Mouse (Mus musculus) embryo, embryonic 10.5 days (tissue): ENCODE data around the gene Bloc1s2.
A peak's percentile ranks its signal among the peaks of the same experiment; 100 is the strongest.

Source experiments
- DNase-seq: peaks from one replicate; pipeline ENCODE4 v3.0.0-alpha.2; 2015; ENCODE audit warnings: low spot score

Gene Bloc1s2

GRCm38 (mm10) chr19:44145702-44146567 is at the start of gene Bloc1s2:
Gene Bloc1s2 (minus strand): TSS chr19:44146446.
- peak; percentile 85 for DNase-seq

- peak; percentile 83 for DNase-seq
Observed at GRCm38 (mm10) chr19:44195138-44195537, 48.9 kb upstream of the Bloc1s2 start.

- no peak for DNase-seq
Observed at GRCm38 (mm10) chr19:44193906-44194305, 47.7 kb upstream of the Bloc1s2 start.

GRCm38 (mm10) chr19:44192342-44192741 is 46.1 kb upstream of the Bloc1s2 start, which contains the start of gene Pkd2l1:
Gene Pkd2l1 (minus strand): TSS chr19:44192442.
- no peak for DNase-seq

GRCm38 (mm10) chr19:44189056-44189455 is 42.8 kb upstream of the Bloc1s2 start:
- DNase-seq = no peak

GRCm38 (mm10) chr19:44183968-44184367 is 37.7 kb upstream of the Bloc1s2 start:
- DNase-seq = no peak

GRCm38 (mm10) chr19:44180502-44180901 is 34.3 kb upstream of the Bloc1s2 start:
- no peak for DNase-seq

- no peak for DNase-seq
Observed at GRCm38 (mm10) chr19:44176741-44177140, 30.5 kb upstream of the Bloc1s2 start.

- DNase-seq = no peak
Observed at GRCm38 (mm10) chr19:44174835-44175234, 28.6 kb upstream of the Bloc1s2 start.

- DNase-seq = peak; percentile 54
Observed at GRCm38 (mm10) chr19:44161515-44161914, 15.3 kb upstream of the Bloc1s2 start.

GRCm38 (mm10) chr19:44159386-44159785 is 13.1 kb upstream of the Bloc1s2 start:
- no peak for DNase-seq

- DNase-seq = no peak
Observed at GRCm38 (mm10) chr19:44157005-44157404, 10.8 kb upstream of the Bloc1s2 start.

GRCm38 (mm10) chr19:44153781-44154180 is 7.5 kb upstream of the Bloc1s2 start:
- DNase-seq = no peak

- DNase-seq = no peak
Observed at GRCm38 (mm10) chr19:44148991-44149390, 2.7 kb upstream of the Bloc1s2 start.

- DNase-seq = peak; percentile 19
Observed at GRCm38 (mm10) chr19:44148345-44148744, 2.1 kb upstream of the Bloc1s2 start.

GRCm38 (mm10) chr19:44146951-44147350 is 705 bp upstream of the Bloc1s2 start:
- no peak for DNase-seq

GRCm38 (mm10) chr19:44146568-44146879 is 278 bp upstream of the Bloc1s2 start:
- DNase-seq = no peak

- DNase-seq = no peak
Observed at GRCm38 (mm10) chr19:44144366-44144765, 1.9 kb downstream of the Bloc1s2 start.

GRCm38 (mm10) chr19:44135960-44136485 is 10.2 kb downstream of the Bloc1s2 start:
- DNase-seq = no peak

- peak; percentile 93 for DNase-seq
Observed at GRCm38 (mm10) chr19:44135072-44135959, 10.9 kb downstream of the Bloc1s2 start, which contains the start of gene Cwf19l1. Gene Cwf19l1 (minus strand): TSS chr19:44135876.

- DNase-seq = no peak
Observed at GRCm38 (mm10) chr19:44132917-44133316, 13.3 kb downstream of the Bloc1s2 start.

GRCm38 (mm10) chr19:44128560-44128959 is 17.7 kb downstream of the Bloc1s2 start:
- no peak for DNase-seq
